Mouse (Mus musculus): Measurements from ENCODE around the gene Zfp14. TPM values are rescaled to one million over a fixed set of nuclear protein-coding genes. Genes with fewer than 3 reads are reported as not detected.

The Zfp14 gene
- total RNA-seq, 2 experiments from 2014 or later = 8.9 to 11.2 TPM

GRCm38 (mm10) chr7:30030677-30031076 lies 20.5 kb downstream of the Zfp14 start:
- no peak for DNase-seq (ENCODE audit: low spot score in 2 of 2)

- no peak for DNase-seq (ENCODE audit: low spot score in 2 of 2)
These were observed 22.6 kb downstream of the Zfp14 start for GRCm38 (mm10) chr7:30028572-30028971.

GRCm38 (mm10) chr7:30027331-30027730 lies 23.8 kb downstream of the Zfp14 start:
- no peak for DNase-seq (ENCODE audit: low spot score in 2 of 2)

- no peak for DNase-seq (ENCODE audit: low spot score in 2 of 2)
These were observed 25.8 kb downstream of the Zfp14 start for GRCm38 (mm10) chr7:30025358-30025757.

GRCm38 (mm10) chr7:30023800-30024199 lies 27.4 kb downstream of the Zfp14 start:
- no peak for DNase-seq (ENCODE audit: low spot score in 2 of 2)

- DNase-seq (ENCODE audit: low spot score in 2 of 2) = no peak
These were observed 27.9 kb downstream of the Zfp14 start for GRCm38 (mm10) chr7:30023324-30023723.

- no peak for DNase-seq (ENCODE audit: low spot score in 2 of 2)
These were observed 31.6 kb downstream of the Zfp14 start for GRCm38 (mm10) chr7:30019543-30019942.

GRCm38 (mm10) chr7:30017226-30017625 lies 34.0 kb downstream of the Zfp14 start:
- peak in 1 of 2 experiments; percentile 51 for DNase-seq (ENCODE audit: low spot score in 2 of 2)

- peak; percentile 46 to 84 for DNase-seq (ENCODE audit: low spot score in 2 of 2)
These were observed 38.2 kb downstream of the Zfp14 start for GRCm38 (mm10) chr7:30012956-30013363.

- DNase-seq (ENCODE audit: low spot score in 2 of 2) = peak in 1 of 2 experiments; percentile 36
These were observed 40.5 kb downstream of the Zfp14 start for GRCm38 (mm10) chr7:30010551-30011195.

- DNase-seq (ENCODE audit: low spot score in 2 of 2) = peak; percentile 33 to 51
These were observed 41.7 kb downstream of the Zfp14 start for GRCm38 (mm10) chr7:30009321-30010085.

- DNase-seq (ENCODE audit: low spot score in 2 of 2) = no peak
These were observed 43.0 kb downstream of the Zfp14 start for GRCm38 (mm10) chr7:30008020-30008690.

GRCm38 (mm10) chr7:30007601-30008000 lies 43.6 kb downstream of the Zfp14 start:
- DNase-seq (ENCODE audit: low spot score in 2 of 2) = no peak

- DNase-seq (ENCODE audit: low spot score in 2 of 2) = no peak
These were observed 50.6 kb downstream of the Zfp14 start for GRCm38 (mm10) chr7:30000601-30001000.

GRCm38 (mm10) chr7:29995134-29995533 lies 56.0 kb downstream of the Zfp14 start:
- DNase-seq (ENCODE audit: low spot score in 2 of 2) = no peak

- peak in 1 of 2 experiments; percentile 17 for DNase-seq (ENCODE audit: low spot score in 2 of 2)
These were observed 57.8 kb downstream of the Zfp14 start for GRCm38 (mm10) chr7:29993340-29993739.

- no peak for DNase-seq (ENCODE audit: low spot score in 2 of 2)
These were observed 58.5 kb downstream of the Zfp14 start for GRCm38 (mm10) chr7:29992698-29993097.

GRCm38 (mm10) chr7:29989031-29989430 lies 62.1 kb downstream of the Zfp14 start:
- DNase-seq (ENCODE audit: low spot score in 2 of 2) = no peak

GRCm38 (mm10) chr7:29987551-29987950 lies 63.6 kb downstream of the Zfp14 start:
- no peak for DNase-seq (ENCODE audit: low spot score in 2 of 2)
